Mouse (Mus musculus) lung, adult 18-20 months (tissue): ENCODE results near the gene A630095N17Rik.

Experiments
- DNase-seq, 2 experiments: peaks; one replicate each; pipeline ENCODE4 v3.0.0; 2022; ENCODE audit warnings: mixed read lengths in 2 of 2

Gene A630095N17Rik

DNA sequence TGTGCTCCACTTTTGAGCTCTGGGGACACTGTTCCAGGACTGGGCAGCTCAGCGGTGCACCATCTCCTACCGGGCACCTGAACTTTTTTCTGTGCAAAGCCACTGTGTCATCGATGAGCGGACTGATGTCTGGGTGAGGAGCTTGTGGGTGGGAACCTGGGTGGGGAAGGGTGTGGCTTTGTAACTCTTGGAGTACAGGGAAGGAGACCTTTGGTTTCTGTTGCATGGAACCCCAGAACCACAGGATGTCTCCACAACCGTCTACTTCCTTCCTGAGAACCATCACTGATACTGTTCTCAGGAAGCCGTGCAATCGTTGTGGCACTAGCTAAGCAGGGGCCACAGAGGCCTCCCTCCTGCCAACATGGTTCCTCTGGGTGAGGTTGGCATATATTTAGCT, 18.8 kb downstream of the A630095N17Rik start:
- DNase-seq: no peak

DNA sequence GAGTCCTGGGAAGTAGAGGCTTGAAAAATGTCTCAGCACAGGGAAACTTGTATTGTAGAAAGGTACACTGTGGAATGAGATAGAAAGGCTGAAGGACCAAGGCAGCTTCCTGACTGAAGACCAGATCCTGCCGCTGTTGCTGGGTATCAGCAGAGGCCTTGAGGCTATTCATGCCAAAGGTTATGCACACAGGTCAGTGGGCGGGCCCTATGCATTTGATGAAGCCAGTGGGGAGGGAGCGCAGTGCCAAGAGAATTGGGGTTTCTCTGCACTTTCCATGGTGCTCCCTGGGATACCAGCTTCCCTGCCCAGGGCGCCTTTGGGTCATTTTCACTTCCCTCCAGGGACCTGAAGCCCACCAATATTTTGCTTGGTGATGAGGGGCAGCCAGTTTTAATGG, 19.4 kb downstream of the A630095N17Rik start:
- DNase-seq: no peak

DNA sequence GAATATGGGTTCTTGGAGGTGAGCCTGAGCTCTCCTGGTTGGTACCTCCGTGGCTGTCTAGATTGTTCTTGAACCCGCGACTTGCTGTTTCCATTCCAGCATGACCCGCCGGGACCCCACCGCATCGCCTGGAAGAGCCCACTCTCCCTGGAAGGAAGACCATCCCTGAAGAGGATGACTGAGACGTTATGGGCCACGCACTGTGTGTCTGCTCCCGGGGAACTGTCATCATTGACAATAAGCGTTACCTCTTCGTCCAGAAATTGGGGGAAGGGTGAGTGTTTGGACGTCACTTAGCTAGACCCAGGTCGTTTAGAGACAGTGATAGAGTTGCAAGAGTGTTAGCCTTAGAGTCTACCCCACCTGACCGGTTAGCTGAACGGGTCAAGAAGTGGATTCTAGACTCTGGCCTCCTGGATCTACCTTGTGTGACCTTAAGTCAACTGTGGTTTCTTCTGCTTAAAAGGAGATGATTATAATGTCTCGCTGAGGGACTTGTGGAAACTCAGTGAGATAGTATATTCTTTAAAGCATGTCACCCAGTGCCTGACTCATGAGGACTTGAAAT, 20.7 kb downstream of the A630095N17Rik start:
- no peak for DNase-seq

DNA sequence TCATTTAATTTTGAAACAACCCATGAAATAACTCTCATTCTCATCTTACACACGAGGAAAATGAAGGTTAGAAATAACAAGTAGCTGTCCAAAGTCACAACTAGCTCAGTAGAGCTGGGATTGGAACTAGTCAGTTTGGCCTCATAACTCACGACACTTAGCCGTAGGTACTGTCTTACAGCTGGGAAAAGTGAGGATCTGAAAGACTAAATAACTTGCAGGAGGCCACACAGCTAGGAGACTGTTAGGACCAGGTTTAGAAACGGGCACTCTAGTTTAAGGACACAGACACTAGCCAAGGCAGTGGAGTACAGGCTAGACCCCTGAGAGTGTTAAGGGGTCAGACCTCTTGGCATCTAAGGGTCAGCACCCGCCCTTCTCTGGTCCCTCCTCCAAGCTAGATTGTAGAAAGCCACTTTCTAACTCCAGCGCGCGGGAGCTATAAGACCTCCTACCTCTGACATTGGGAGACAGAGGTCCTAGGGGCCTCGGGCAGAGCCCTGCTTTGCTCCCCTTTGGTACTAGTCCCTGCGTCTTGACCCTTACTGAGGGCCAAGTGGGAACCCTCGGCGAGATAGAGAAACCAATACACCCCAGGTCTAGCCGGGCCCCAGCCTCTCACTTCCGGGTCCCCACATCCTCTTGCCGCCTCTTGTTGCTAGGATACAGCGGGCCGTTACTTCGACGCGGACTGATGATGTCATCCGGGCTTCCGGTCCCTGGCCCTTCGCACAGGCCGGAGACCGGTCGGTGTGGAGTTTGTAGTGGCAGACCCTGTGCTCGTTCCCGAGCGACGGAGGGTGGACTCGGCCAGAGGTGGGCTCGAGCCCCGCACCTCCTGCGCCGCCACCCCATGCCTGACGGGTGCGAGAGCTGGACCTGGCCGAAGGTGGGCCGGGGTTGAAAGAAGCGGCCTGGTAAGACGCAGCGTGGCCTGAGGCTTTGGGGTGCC, 21.5 kb downstream of the A630095N17Rik start, which contains the start of the genes Glb1l and Stk16:
Gene Glb1l, minus strand, starts transcription at position 678 of the 952 bp plus-strand sequence.
Gene Stk16, plus strand, starts transcription at position 703 of the 952 bp plus-strand sequence.
- DNase-seq: peak; percentile 96 to 97

DNA sequence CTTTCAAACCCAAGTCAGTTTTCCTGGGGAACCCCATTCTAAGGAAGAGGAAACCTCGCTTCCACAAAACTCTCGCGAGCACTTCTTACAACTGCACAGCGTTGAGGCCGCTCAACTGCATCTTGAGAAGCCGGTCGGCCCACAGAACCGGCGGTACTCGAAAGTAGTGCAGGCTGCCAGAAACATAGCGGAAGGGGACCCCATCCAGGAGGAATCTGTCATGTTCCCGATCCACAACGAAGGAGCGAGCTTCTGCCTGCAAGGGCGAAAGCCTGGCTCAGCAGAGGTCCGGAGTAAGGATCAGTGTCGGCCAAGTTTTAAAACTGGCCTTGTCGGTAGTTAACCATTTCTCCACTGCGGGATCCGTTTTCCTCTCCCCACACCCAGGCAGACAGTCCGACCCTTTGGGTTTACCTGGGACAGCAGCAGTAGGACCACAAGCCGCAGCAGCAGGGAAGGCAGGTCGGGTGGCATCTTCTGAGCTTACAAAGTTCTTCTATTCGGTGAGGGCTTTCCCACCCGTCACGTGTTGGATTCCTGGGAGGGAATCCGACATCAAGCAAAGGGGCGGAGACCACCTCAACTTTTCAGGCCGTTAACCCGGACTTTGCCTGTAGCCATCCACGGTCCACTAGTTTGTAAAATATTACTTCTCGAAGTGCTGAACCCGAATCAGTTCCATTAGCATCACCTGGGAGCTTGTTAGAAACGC, 22.8 kb downstream of the A630095N17Rik start:
- peak; percentile 41 to 59 for DNase-seq

DNA sequence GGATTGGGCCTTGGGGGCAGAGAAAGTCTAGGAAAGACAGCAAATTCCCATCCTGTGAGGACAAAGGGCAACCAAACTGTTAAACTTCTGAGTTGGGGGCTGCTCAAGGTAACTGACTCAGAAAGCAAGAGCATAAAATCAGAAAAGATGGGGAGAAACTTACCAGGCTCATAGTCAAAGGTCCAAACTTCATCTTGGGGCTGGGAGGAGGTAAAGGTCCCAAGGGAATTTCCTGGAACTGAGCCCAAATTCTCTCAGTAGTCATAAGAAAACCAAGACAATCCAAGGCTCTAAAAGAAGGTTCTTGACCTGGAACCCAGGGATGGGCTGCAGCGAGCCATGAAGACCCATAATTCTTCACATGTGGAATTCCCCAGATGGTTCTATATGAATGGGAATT, 30.7 kb downstream of the A630095N17Rik start:
- DNase-seq: no peak

DNA sequence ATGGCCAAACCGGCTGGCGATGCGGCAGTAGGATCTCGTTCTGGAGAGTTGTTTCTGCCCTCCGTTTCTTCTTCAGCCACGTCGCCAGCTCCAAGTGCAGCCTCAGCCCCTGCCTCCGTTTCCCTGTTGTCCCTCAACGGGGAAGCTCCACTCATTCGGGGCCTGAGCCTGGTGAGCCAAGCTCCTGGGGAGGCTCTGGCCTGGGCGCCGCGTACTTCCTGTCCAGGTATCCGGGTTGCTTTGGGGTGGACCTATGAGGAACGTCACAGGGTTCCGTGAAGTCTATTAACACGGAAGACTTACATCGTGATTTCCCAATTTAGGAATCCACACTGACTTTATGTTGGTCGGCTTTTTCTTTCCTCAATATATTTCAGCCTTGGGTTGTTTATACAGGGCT, 39.5 kb downstream of the A630095N17Rik start:
- DNase-seq: peak; percentile 58 to 72

DNA sequence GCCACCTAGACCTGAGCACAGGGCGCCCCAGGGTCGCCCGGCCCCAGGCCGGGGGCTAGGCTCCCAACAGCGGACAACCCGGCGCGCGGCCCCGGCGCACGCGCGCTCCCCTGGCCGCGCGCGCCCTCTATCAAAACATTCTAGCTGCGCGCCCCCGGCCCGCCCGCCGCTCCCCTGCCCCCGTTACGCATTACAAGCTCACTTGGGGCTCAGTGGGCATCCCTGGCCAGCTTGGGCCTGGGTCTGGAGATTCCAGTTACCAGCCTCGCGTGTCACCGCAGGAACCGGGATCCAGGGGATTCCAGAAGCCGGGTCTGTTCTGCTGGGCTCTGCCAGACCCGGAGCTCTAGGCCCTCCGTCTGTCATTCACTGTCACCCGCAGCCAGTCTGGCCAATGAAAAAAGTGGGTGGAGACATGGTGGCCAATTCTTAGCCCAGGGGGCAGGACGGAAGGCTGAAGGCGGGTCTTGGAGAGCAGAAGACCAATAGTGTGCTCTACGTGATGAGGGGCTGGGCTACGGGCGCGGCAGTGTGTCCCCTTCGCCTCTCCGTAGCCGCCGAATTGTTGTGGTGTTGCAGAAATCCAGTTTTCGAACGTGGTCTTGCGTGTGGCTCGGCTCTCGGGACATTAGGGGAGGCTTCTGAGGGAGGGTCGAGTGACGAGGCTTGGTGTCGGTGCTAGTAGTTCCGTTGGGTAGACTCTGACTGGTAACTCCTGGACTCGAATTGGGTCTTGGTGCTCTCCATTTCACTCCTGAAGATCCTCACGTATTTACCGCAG, 40.1 kb downstream of the A630095N17Rik start, which contains the start of the genes Ankzf1 and Atg9a:
Gene Ankzf1, plus strand, starts transcription at position 530 of the 781 bp plus-strand sequence.
Gene Atg9a, minus strand, starts transcription at position 575 of the 781 bp plus-strand sequence.
- DNase-seq: peak; percentile 99

DNA sequence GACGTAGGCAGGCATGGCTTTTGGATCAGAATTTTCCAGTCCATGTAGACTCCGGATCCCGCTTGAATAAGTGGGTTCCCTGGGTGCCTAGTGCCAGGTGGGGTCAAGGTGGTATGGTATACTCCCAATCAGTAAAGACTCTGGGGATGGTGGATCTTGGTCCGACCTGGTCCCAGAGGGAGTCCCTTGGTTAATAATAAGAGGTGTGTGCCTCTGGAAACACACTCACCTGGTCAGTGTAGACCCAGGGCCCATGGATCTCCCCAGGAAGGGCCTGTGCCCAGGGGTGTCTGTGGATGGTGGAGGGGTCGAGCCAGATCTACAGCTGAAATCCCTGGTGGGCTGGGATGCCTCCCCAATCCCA, 40.7 kb downstream of the A630095N17Rik start:
- DNase-seq: no peak

DNA sequence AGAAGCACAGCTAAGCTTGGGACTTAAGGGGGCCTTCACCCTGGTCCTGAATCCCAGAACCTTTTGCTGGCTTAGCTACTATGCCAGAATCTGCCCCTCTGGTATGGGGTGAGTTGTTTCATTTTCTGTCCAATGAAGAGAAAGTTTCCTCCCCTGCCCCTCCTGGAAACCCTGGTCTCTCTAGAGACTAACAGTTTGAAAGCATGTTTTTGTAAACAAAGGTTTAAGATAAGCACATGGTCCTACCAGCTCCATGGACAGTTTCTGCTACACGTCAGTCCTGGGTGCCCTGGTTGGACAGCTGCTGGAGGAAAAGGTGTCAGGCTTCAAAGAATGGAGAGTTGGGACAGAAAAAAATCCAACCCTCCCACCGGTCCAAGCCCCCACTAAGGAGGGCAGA, 41.3 kb downstream of the A630095N17Rik start:
- no peak for DNase-seq

DNA sequence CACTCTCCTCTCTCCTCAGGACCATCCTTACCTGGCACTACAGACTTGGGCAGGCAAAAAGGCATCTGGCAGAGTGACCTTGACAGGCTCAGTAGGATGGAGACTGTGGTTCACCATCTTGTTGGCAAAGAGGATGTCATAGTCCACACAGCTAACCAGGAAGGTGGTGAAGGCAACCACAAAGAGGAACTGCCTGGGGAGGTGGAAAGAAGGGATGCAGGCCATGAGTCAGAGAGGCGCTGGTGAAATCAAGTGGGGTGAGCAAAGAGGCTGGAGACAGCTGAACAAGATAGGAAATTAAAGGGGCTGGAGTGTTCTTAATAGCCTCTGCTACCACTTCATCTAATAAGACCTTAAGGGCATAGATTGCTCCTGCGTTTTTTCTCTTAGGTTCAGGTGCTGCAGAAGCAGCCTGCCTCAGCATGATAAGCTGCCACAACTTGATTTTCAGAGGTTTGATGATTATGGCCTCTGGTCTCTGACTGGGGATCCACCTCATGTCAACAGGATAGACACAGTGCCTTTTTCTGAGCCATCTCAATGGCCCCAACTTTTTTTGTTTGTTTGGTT, 43.9 kb downstream of the A630095N17Rik start:
- DNase-seq: peak; percentile 34 to 45

DNA sequence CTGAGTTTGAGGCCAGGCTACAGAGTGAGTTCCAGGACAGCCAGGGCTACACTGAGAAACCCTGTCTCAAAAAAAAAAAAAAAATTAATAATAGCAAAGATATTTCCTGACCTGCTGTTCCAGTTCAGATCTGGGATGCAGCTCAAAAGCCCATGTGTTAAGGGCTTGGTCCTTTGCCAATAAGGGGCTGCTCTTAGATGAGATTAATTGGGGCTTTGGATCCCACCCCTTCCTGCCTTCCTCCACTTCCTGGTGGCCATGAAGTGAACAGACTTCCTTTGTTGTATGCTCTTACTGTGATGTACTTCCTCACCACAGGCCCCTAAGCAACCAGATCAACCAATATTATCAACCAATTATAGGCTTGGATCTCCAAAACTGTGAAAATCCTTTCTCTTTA, 44.8 kb downstream of the A630095N17Rik start:
- no peak for DNase-seq

DNA sequence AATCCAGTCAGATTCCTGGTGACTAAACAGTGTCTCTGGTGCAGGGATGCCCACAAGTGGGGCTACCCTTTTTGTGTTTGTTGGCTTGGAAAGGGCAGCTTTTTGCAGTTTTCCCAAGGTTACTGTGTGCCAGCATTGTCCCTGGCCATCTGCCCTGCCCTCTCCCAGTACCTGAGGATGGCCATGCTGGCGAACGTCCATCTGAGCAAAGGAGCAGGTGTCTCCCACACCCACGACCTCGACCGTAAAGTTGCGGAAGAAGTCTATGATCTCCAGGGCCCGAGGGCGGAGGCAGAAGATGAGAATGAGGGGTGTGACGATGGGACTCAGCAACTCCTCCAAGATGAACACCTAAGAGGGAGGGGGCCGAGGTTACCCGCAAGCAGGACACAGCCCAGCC, 46.4 kb downstream of the A630095N17Rik start:
- no peak for DNase-seq

DNA sequence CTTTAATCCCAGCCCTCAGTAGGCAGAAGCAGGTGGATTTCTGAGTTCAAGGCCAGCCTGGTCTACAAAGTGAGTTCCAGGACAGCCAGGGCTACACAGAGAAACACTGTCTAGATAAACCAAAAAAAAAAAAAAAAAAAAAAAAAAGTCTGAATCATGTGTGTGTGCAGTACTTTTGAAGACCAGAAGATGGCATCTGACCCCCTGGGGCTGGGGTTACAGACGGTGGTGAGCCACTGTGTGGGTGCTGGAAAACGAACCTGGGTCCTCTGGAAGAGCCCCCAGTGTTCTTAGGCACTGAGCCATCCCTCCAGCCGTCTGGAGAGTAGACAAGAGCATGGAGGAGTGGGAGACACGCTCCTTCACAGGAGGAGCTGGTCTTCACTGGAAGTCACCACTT, 49.7 kb downstream of the A630095N17Rik start:
- DNase-seq: no peak

DNA sequence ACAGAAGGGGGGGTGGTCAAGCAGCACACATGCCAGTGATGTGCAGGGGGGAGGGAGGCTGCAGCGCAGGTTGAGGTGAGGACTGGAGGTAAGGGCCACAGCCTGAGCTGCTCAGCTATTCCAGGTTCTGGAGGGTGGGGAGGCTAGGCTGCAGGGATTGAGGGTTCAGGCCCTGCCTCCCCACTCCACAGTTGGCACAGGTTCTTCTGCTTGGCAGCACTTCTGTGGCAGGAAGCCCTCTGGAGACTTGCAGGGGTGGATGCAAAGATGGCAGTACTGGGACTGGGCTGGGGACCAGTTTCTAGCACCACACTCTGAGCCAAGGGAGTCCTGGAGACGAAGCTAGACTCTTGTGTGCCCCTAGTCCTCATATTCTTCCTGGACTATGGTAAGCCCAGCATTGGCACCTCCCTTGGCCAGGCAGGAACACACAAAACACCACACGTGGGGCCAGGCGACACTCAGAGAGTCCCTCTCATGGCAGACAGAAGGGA, 50.5 kb downstream of the A630095N17Rik start:
- no peak for DNase-seq

DNA sequence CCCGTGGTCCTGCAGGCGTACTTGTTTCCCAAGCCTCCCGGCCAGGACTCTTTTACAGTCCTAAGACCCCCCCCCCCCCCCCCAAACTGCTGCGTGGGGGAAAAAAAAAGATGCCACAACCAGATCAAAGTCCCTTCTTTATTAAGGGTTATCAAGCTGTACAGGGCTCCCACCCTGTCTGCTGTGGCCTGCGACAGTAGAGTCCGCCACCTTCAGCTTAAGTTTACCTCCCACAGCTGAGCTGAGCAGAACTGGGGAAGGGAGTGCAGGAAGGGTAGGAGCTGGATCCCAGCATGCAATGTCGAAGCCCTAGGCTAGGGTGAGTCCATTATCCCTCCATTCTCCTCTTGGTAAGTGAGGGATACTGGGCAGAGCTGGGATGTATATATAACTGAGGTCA, 51.2 kb downstream of the A630095N17Rik start:
- DNase-seq: no peak

DNA sequence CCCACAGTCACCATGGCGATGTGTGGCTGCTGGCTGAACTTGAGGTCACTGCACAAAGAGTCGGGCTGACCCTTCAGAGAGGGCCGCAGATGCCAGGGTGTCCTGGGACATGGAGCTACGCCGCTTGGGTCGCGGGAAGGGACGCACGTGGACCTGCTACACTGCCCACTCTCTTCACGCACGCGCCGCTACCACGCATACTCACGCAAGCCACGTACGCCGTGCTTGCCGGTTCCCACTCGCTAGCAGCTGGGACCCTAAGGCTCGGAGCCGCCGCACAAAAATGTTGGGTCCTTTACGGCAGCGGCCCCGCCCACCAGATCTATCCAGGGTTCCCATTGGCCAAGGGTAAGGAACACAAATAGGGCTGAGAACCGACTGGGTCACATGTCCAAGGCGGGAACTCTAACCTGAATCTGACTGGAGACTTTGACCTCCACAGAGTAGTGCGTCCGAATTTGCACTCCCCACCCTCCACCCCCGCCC, 51.8 kb downstream of the A630095N17Rik start, which contains the start of gene Abcb6:
Gene Abcb6, minus strand, starts transcription at position 288 of the 486 bp plus-strand sequence.
- DNase-seq: peak; percentile 90 to 92

DNA sequence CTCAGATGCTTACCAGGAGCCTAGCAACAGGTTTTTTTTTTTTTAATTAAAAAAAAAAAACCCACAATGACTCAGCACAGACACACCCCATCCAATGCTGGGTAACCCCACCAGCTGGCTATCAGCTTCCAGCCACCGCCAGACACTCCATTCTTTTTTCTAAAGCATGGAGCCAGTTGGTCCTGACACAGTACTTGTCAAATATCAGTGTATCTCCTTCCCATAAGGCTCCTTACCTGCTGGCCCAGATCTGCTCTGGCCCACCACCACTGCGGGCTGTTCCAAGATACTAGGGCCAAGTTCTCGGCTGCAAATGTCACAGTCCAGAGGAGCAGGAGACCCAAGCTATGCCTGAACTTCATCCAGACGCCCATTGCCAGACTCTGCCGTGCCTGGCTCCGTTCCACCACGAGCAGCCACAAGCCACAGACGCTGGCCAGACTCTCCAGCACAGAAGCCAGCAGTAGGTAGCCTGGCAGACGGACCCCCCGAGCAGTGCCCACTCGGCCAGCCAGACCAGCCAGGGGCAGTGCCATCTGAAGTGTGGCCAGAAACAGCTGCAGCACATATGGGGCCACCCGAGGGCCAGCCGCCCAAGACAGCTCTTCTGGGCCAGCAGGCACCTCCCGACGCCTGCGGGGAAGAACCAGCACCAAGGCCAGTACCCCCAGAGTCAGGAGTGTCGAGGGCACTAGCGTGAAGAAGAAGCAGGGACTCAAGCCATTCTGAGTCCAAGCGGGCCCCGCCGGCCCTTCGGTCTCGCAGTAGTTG, 52.4 kb downstream of the A630095N17Rik start:
- peak in 1 of 2 experiments; percentile 44 for DNase-seq
